Mouse (Mus musculus): ENCODE results near the gene Prdm11. TPM values are rescaled to one million over a fixed set of nuclear protein-coding genes. Genes with fewer than 3 reads are reported as not detected.
A peak's percentile ranks its signal among the peaks of the same experiment; 100 is the strongest.

Gene Prdm11
- polyA plus RNA-seq, 1 experiment from 2014 or later = 2.6 TPM

- H3K4me1 ChIP-seq (ENCODE audit: control insufficient read depth, insufficient read depth, low read length) = peaks cover 15% of the 10 kb centered on the region
- WGBS = 48% methylated on average over 3 of the region's 3 CpGs
- ATAC-seq (ENCODE audit: low FRiP score, low TSS enrichment) = no peak
Observed at GRCm38 (mm10) chr2:92935483-92935882, 110.5 kb downstream of the Prdm11 start.

GRCm38 (mm10) chr2:92934312-92934982 lies 111.5 kb downstream of the Prdm11 start:
- H3K27ac ChIP-seq (replicated peaks; ENCODE audit: low read depth, low read length) = peak overlapping the region; percentile 66; the same call in 1 of the 2 replicates
- DNase-seq (peak; percentile 63), ATAC-seq (ENCODE audit: low FRiP score, low TSS enrichment) (no peak)
- no peaks in the 10 kb centered on the region for H3K27me3 ChIP-seq (ENCODE audit: control insufficient read depth, insufficient read depth, low read length)
- no peak overlapping the region for H3K4me3 ChIP-seq (replicated peaks; ENCODE audit: low read depth, low read length)
- peaks cover 15% of the 10 kb centered on the region for H3K4me1 ChIP-seq (ENCODE audit: control insufficient read depth, insufficient read depth, low read length)
- no peaks in the 10 kb centered on the region for H3K9me3 ChIP-seq (ENCODE audit: control insufficient read depth, low read length)
- 12% methylated on average over 10 of the region's 10 CpGs for WGBS
- H3K4me2 ChIP-seq (ENCODE audit: low read length) = 0 out of 2 replicates have a peak overlapping the region, but pooled peaks have one; percentile 10
- no peak overlapping the region for H3K9ac ChIP-seq (replicated peaks; ENCODE audit: low read length)
- no peaks in the 10 kb centered on the region for H3K36me3 ChIP-seq (ENCODE audit: control insufficient read depth, insufficient read depth, low read length)

More at GRCm38 (mm10) chr2:92935483-92935882, 110.5 kb downstream of the Prdm11 start:
- DNase-seq = no peak
- H3K9me3 ChIP-seq (ENCODE audit: control insufficient read depth, low read length) = no peaks in the 10 kb centered on the region
- no peak overlapping the region for H3K4me2 ChIP-seq (ENCODE audit: low read length)
- H3K27ac ChIP-seq (replicated peaks; ENCODE audit: low read depth, low read length) = 0 out of 2 replicates have a peak overlapping the region, but pooled peaks have one; percentile 17
- H3K4me3 ChIP-seq (replicated peaks; ENCODE audit: low read depth, low read length) = no peak overlapping the region
- no peak overlapping the region for H3K9ac ChIP-seq (replicated peaks; ENCODE audit: low read length)
- H3K27me3 ChIP-seq (ENCODE audit: control insufficient read depth, insufficient read depth, low read length) = no peaks in the 10 kb centered on the region
- H3K36me3 ChIP-seq (ENCODE audit: control insufficient read depth, insufficient read depth, low read length) = no peaks in the 10 kb centered on the region

DNA sequence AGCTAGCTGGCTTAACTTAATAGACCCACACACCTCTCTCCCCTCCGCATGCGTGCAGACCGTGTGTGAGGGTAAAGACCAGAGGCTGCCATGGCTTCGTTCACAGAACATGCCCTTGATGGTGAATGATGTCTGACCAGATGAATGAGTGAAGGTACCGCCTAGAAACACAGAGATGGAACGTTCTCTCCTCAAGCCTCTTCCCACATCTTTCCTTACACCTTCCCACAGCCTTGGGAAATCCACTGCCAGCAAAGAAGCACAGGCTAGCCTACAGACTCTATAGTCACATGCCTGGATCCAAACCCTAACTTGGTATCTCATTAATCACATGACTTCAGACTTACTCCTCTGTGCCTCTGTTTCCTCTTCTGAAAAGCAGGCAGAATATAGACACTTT lies 112.6 kb downstream of the Prdm11 start:
- H3K4me1 ChIP-seq (ENCODE audit: control insufficient read depth, insufficient read depth, low read length) = peaks cover 15% of the 10 kb centered on the region
- no peak overlapping the region for H3K4me3 ChIP-seq (replicated peaks; ENCODE audit: low read depth, low read length)
- no peak overlapping the region for H3K4me2 ChIP-seq (ENCODE audit: low read length)
- H3K27me3 ChIP-seq (ENCODE audit: control insufficient read depth, insufficient read depth, low read length) = no peaks in the 10 kb centered on the region
- DNase-seq (no peak), ATAC-seq (ENCODE audit: low FRiP score, low TSS enrichment) (no peak)
- no peaks in the 10 kb centered on the region for H3K36me3 ChIP-seq (ENCODE audit: control insufficient read depth, insufficient read depth, low read length)
- 84% methylated on average over 6 of the region's 6 CpGs for WGBS
- H3K9me3 ChIP-seq (ENCODE audit: control insufficient read depth, low read length) = no peaks in the 10 kb centered on the region
- H3K27ac ChIP-seq (replicated peaks; ENCODE audit: low read depth, low read length) = no peak overlapping the region
- no peak overlapping the region for H3K9ac ChIP-seq (replicated peaks; ENCODE audit: low read length)

- DNase-seq (no peak), ATAC-seq (ENCODE audit: low FRiP score, low TSS enrichment) (no peak)
- Histone ChIP-seq H3K27ac (replicated peaks; ENCODE audit: low read depth, low read length) (no peak overlapping the region), H3K36me3 (ENCODE audit: control insufficient read depth, insufficient read depth, low read length) (no peaks in the 10 kb centered on the region), H3K4me1 (ENCODE audit: control insufficient read depth, insufficient read depth, low read length) (peaks cover 20% of the 10 kb centered on the region), H3K9me3 (ENCODE audit: control insufficient read depth, low read length) (no peaks in the 10 kb centered on the region), H3K4me2 (ENCODE audit: low read length) (no peak overlapping the region), H3K4me3 (replicated peaks; ENCODE audit: low read depth, low read length) (no peak overlapping the region), H3K9ac (replicated peaks; ENCODE audit: low read length) (no peak overlapping the region), H3K27me3 (ENCODE audit: control insufficient read depth, insufficient read depth, low read length) (no peaks in the 10 kb centered on the region)
- 84% methylated on average over 7 of the region's 7 CpGs for WGBS
Observed at GRCm38 (mm10) chr2:92931061-92931460, 114.9 kb downstream of the Prdm11 start.

DNA sequence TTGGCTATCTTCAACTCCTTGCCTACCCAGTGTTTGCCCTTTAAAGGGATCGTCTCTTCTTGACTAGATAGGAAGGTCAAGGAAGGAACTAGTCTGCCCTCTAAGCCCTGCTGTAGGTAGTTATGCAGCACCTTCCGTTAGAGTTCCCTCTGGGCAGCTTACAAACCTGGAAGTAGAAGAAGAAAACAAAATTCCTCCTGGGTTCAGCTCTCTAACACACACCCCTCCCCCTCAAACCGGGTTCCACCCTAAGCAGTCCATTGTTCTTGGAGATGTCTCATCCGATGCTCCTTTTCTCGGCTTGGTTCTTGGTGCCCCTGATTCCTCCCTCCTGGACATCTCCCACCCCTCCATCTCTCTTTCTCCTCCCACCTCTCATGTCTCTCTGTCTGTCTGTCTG lies 116.3 kb downstream of the Prdm11 start:
- peaks cover 14% of the 10 kb centered on the region for H3K4me1 ChIP-seq (ENCODE audit: control insufficient read depth, insufficient read depth, low read length)
- H3K9ac ChIP-seq (replicated peaks; ENCODE audit: low read length) = no peak overlapping the region
- DNase-seq = no peak
- no peaks in the 10 kb centered on the region for H3K9me3 ChIP-seq (ENCODE audit: control insufficient read depth, low read length)
- no peak overlapping the region for H3K27ac ChIP-seq (replicated peaks; ENCODE audit: low read depth, low read length)
- H3K4me3 ChIP-seq (replicated peaks; ENCODE audit: low read depth, low read length) = no peak overlapping the region
- H3K4me2 ChIP-seq (ENCODE audit: low read length) = no peak overlapping the region
- no peaks in the 10 kb centered on the region for H3K27me3 ChIP-seq (ENCODE audit: control insufficient read depth, insufficient read depth, low read length)
- H3K36me3 ChIP-seq (ENCODE audit: control insufficient read depth, insufficient read depth, low read length) = no peaks in the 10 kb centered on the region
- 71% methylated on average over 5 of the region's 5 CpGs for WGBS
- ATAC-seq (ENCODE audit: low FRiP score, low TSS enrichment) = no peak

- Histone ChIP-seq H3K9ac (replicated peaks; ENCODE audit: low read length) (no peak overlapping the region), H3K9me3 (ENCODE audit: control insufficient read depth, low read length) (no peaks in the 10 kb centered on the region), H3K4me1 (ENCODE audit: control insufficient read depth, insufficient read depth, low read length) (peaks cover 23% of the 10 kb centered on the region), H3K4me3 (replicated peaks; ENCODE audit: low read depth, low read length) (no peak overlapping the region), H3K27me3 (ENCODE audit: control insufficient read depth, insufficient read depth, low read length) (no peaks in the 10 kb centered on the region), H3K4me2 (ENCODE audit: low read length) (no peak overlapping the region), H3K36me3 (ENCODE audit: control insufficient read depth, insufficient read depth, low read length) (no peaks in the 10 kb centered on the region), H3K27ac (replicated peaks; ENCODE audit: low read depth, low read length) (no peak overlapping the region)
- DNase-seq (peak; percentile 46), ATAC-seq (ENCODE audit: low FRiP score, low TSS enrichment) (no peak)
- WGBS = 61% methylated on average over 6 of the region's 6 CpGs
Observed at GRCm38 (mm10) chr2:92924677-92925259, 121.2 kb downstream of the Prdm11 start.

- no peaks in the 10 kb centered on the region for H3K36me3 ChIP-seq (ENCODE audit: control insufficient read depth, insufficient read depth, low read length)
- peak; percentile 90 for DNase-seq
- 0 out of 2 replicates have a peak overlapping the region, but pooled peaks have one; percentile 0 for H3K4me2 ChIP-seq (ENCODE audit: low read length)
- peak overlapping the region; percentile 65 for H3K27ac ChIP-seq (replicated peaks; ENCODE audit: low read depth, low read length)
- 8% methylated on average over 4 of the region's 4 CpGs for WGBS
- H3K27me3 ChIP-seq (ENCODE audit: control insufficient read depth, insufficient read depth, low read length) = no peaks in the 10 kb centered on the region
- H3K9me3 ChIP-seq (ENCODE audit: control insufficient read depth, low read length) = no peaks in the 10 kb centered on the region
- no peak overlapping the region for H3K4me3 ChIP-seq (replicated peaks; ENCODE audit: low read depth, low read length)
- no peak overlapping the region for H3K9ac ChIP-seq (replicated peaks; ENCODE audit: low read length)
- ATAC-seq (ENCODE audit: low FRiP score, low TSS enrichment) = peak; percentile 84
- H3K4me1 ChIP-seq (ENCODE audit: control insufficient read depth, insufficient read depth, low read length) = peaks cover 41% of the 10 kb centered on the region
Observed at GRCm38 (mm10) chr2:92920709-92921108, 125.3 kb downstream of the Prdm11 start.

GRCm38 (mm10) chr2:92917405-92918142 lies 128.4 kb downstream of the Prdm11 start:
- 57% methylated on average over 7 of the region's 7 CpGs for WGBS
- 0 out of 2 replicates have a peak overlapping the region, but pooled peaks have one; percentile 28 for H3K27ac ChIP-seq (replicated peaks; ENCODE audit: low read depth, low read length)
- no peaks in the 10 kb centered on the region for H3K9me3 ChIP-seq (ENCODE audit: control insufficient read depth, low read length)
- no peaks in the 10 kb centered on the region for H3K27me3 ChIP-seq (ENCODE audit: control insufficient read depth, insufficient read depth, low read length)
- H3K4me1 ChIP-seq (ENCODE audit: control insufficient read depth, insufficient read depth, low read length) = peaks cover 71% of the 10 kb centered on the region
- no peak overlapping the region for H3K4me3 ChIP-seq (replicated peaks; ENCODE audit: low read depth, low read length)
- H3K9ac ChIP-seq (replicated peaks; ENCODE audit: low read length) = no peak overlapping the region; the same call in 1 of the 2 replicates
- H3K36me3 ChIP-seq (ENCODE audit: control insufficient read depth, insufficient read depth, low read length) = no peaks in the 10 kb centered on the region
- peak overlapping the region; percentile 42 for H3K4me2 ChIP-seq (ENCODE audit: low read length)
- no peak for DNase-seq
- ATAC-seq (ENCODE audit: low FRiP score, low TSS enrichment) = no peak
